Mouse (Mus musculus): ENCODE results near the gene Prkn.
A peak's percentile ranks its signal among the peaks of the same experiment; 100 is the strongest.

The Prkn gene

DNA sequence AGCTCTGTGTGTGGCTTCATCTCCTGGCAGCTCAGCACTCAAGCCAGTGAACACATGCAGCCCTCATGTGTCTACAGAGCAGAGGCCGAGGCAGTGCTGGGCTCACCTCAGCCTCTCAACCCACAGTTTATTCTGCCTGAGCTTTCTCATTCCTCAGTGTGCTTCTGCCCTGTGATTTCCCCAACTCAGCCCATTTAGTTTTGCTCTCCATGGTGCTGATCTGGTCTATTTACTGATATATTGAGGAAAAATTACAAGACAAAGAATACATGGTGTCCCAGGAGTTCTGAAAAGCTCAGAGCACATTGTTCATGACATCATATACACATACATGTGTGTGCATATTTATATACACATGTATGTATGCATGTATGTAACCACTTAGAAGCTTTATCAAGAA lies 469.7 kb downstream of the Prkn start:
- DNase-seq: no peak

GRCm38 (mm10) chr17:11314163-11314562 lies 474.0 kb downstream of the Prkn start:
- DNase-seq: no peak

- DNase-seq: no peak
Measured at GRCm38 (mm10) chr17:11315675-11316074, 475.5 kb downstream of the Prkn start.

GRCm38 (mm10) chr17:11318946-11319345 lies 478.8 kb downstream of the Prkn start:
- no peak for DNase-seq

- DNase-seq: no peak
Measured at GRCm38 (mm10) chr17:11319666-11320360, 479.6 kb downstream of the Prkn start.

- no peak for DNase-seq
Measured at GRCm38 (mm10) chr17:11332081-11332480, 491.9 kb downstream of the Prkn start.

GRCm38 (mm10) chr17:11333741-11334140 lies 493.6 kb downstream of the Prkn start:
- DNase-seq: no peak

GRCm38 (mm10) chr17:11336156-11336555 lies 496.0 kb downstream of the Prkn start:
- no peak for DNase-seq

- DNase-seq: no peak
Measured at GRCm38 (mm10) chr17:11340368-11340767, 500.2 kb downstream of the Prkn start.

- no peak for DNase-seq
Measured at GRCm38 (mm10) chr17:11346310-11346709, 506.1 kb downstream of the Prkn start.

- DNase-seq: peak; percentile 8 to 20
Measured at GRCm38 (mm10) chr17:11352778-11353552, 512.8 kb downstream of the Prkn start.

DNA sequence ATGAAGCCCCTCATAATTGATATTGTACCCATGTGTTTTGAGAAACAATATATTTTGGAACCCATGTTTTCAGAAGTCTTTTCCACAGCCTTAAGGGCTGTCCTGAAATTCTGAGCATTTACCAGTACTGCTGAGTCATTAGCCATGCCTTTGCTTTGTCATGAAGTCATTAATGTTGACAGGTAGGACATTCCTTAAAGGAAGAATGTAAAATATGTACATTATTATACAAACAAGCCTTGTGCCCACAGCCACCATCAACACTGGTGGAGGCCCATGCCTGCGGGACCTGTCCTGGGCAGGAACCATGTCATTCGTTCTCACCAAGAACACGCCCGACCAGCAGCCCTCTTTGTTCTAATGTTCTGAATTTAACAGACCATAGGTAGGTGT lies 513.4 kb downstream of the Prkn start:
- DNase-seq: no peak

DNA sequence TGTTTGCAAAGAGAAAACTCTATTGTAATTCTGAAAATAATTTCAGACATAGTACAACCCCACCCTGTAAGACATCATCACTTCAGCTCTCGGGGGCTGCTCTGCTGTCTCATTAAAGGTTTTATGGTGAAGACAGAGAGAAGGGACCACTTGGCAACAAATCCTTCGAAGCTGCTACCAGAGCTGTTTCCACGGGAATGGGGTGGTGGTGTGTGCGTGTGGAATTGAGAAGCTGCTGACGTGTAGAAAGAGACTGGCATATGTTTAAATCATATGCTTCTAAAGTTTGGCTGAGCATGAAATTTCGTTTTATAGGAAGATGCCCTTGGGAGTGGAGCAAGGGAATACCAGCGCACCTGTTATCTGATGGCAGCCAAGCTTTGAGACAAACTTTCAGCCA lies 514.2 kb downstream of the Prkn start:
- DNase-seq: no peak

GRCm38 (mm10) chr17:11375461-11375860 lies 535.3 kb downstream of the Prkn start:
- DNase-seq: no peak

- no peak for DNase-seq
Measured at GRCm38 (mm10) chr17:11383364-11383962, 543.3 kb downstream of the Prkn start.

GRCm38 (mm10) chr17:11385246-11385645 lies 545.1 kb downstream of the Prkn start:
- no peak for DNase-seq

- no peak for DNase-seq
Measured at GRCm38 (mm10) chr17:11392622-11393294, 552.6 kb downstream of the Prkn start.

DNA sequence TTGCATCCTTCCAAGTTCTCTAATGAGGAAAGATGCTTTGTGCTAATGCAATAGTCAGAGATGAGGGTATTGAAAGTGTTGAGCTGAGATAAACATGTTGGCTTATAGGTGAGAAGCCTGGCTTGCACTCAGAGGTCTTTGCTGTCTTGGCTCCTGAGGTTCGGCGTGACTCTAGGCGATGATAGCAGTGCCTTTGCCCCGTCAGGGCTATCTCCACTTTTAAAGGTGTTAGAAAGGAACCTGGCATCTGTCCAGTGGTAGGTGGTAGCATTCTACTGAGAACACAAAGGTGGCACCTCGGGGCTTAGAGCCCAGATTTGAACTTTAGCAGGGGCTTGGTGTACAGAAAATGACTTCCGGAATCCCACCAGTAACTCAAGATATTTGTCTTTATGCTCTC lies 554.4 kb downstream of the Prkn start:
- DNase-seq: no peak

DNA sequence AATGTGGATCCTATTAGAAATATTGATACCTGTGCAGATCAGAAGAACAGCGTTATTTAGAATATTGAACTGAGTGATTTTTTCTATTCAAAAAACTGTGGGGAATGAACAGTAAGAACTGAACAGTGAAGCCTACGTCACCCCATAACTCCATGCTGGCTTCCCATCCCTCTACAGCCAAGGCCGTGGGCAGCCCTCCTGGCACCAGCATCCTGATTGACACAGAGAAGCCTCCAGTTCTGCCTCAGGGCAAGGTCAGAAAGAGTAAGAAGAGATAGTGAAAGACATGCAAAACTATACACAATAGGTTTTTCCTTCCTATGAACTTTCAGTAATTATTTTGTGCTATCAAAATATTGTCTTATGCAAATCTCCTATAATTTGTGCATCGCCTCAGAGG lies 557.5 kb downstream of the Prkn start:
- DNase-seq: no peak

- no peak for DNase-seq
Measured at GRCm38 (mm10) chr17:11402225-11402875, 562.2 kb downstream of the Prkn start.

GRCm38 (mm10) chr17:11411414-11411813 lies 571.2 kb downstream of the Prkn start:
- no peak for DNase-seq

DNA sequence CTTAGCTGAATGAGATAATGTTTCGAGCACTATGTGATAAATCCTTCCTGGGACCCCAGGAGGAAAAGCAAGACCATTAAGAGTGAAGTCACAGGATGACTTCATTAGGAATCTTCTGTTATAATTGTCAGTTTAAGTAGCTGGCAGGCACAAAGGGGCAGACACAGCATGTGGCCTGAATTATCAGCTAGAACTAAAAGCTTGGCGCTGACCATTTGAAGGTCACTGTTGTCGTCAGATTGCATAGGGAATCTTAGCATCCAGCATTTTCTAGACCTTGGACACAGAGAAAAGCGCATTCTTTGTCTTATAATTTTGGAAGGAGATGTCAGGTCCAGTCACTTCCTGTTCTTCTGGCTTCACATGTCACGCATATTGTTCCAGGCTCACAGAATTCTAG lies 573.5 kb downstream of the Prkn start:
- no peak for DNase-seq

DNA sequence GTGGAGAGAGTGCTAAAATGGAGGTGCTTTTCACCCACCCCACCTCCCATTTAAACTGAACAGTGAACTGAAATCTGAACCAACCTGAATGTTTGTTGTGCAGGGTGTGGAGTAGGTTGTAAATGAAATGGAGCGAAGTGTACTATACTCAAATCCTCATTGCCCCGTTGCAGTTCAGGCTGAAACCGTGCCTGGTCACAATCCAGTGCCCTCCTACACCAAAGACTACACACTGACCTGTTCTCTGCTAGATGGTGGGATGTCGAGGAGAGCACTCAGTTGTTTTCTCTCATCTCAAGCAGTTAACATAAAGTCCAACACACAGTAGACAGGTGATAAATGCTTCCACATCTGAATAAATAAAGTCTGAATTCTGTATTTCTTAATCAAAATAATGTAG lies 574.1 kb downstream of the Prkn start:
- no peak for DNase-seq

Data from lung, adult 18-20 months (tissue).